Mouse (Mus musculus) heart, postnatal 36 days (tissue): ENCODE measurements at regions not wholly inside any gene's neighbourhood (a gene's known extent, or its start where the extent isn't known, plus 50 kb on each side); places are given as distances from the start of the nearest gene placed in this dataset.
A peak's percentile ranks its signal among the peaks of the same experiment; 100 is the strongest.

Experiments
- DNase-seq, 2 experiments: peaks; one replicate each; pipeline ENCODE4 v3.0.0; 2021 to 2022
- intact Hi-C: fragments of 180-260 bp; cut with DNase I; formaldehyde crosslinking; loops from one replicate; pipeline ENCODE4 v1.15.1; 2025

- intact Hi-C loops: no loop called here
- no peak for DNase-seq
These were observed 338.9 kb upstream of the Ptbp2 start for GRCm38 (mm10) chr3:120123155-120123554.

GRCm38 (mm10) chr3:120083171-120083932 lies 299.1 kb upstream of the Ptbp2 start:
- intact Hi-C loops: no loop called here
- no peak for DNase-seq

GRCm38 (mm10) chr3:120073528-120073927 lies 289.3 kb upstream of the Ptbp2 start:
- no peak for DNase-seq
- intact Hi-C loops: no loop called here

GRCm38 (mm10) chr3:120065714-120066113 lies 281.4 kb upstream of the Ptbp2 start:
- DNase-seq: peak; percentile 5 to 10
- intact Hi-C loops: no loop called here

GRCm38 (mm10) chr3:120064854-120065480 lies 280.7 kb upstream of the Ptbp2 start:
- peak; percentile 42 to 49 for DNase-seq

GRCm38 (mm10) chr3:120062264-120062663 lies 278.0 kb upstream of the Ptbp2 start:
- DNase-seq: no peak
- intact Hi-C loops: no loop called here

More at GRCm38 (mm10) chr3:120064854-120065480, 280.7 kb upstream of the Ptbp2 start:
- intact Hi-C loops: no loop called here

GRCm38 (mm10) chr3:120059959-120060358 lies 275.7 kb upstream of the Ptbp2 start:
- intact Hi-C loops: no loop called here
- no peak for DNase-seq

- intact Hi-C loops: no loop called here
- no peak for DNase-seq
These were observed 271.2 kb upstream of the Ptbp2 start for GRCm38 (mm10) chr3:120055216-120056154.

GRCm38 (mm10) chr3:120047238-120047637 lies 263.0 kb upstream of the Ptbp2 start:
- DNase-seq: no peak
- intact Hi-C loops: no loop called here

- intact Hi-C loops: no loop called here
- no peak for DNase-seq
These were observed 253.3 kb upstream of the Ptbp2 start for GRCm38 (mm10) chr3:120037526-120037925.

GRCm38 (mm10) chr3:120019826-120020683 lies 235.8 kb upstream of the Ptbp2 start:
- no peak for DNase-seq
- intact Hi-C loops: no loop called here

GRCm38 (mm10) chr3:120015376-120015775 lies 231.1 kb upstream of the Ptbp2 start:
- intact Hi-C loops: no loop called here
- no peak for DNase-seq

- intact Hi-C loops: no loop called here
- no peak for DNase-seq
These were observed 227.6 kb upstream of the Ptbp2 start for GRCm38 (mm10) chr3:120011861-120012260.

GRCm38 (mm10) chr3:120008110-120008509 lies 223.8 kb upstream of the Ptbp2 start:
- intact Hi-C loops: no loop called here
- no peak for DNase-seq

GRCm38 (mm10) chr3:120004588-120004987 lies 220.3 kb upstream of the Ptbp2 start:
- intact Hi-C loops: no loop called here
- DNase-seq: no peak

- DNase-seq: no peak
- intact Hi-C loops: no loop called here
These were observed 216.0 kb upstream of the Ptbp2 start for GRCm38 (mm10) chr3:120000281-120000680.

GRCm38 (mm10) chr3:119996258-119996988 lies 212.2 kb upstream of the Ptbp2 start:
- no peak for DNase-seq
- intact Hi-C loops: no loop called here

- intact Hi-C loops: no loop called here
- DNase-seq: peak; percentile 38
These were observed 211.5 kb upstream of the Ptbp2 start for GRCm38 (mm10) chr3:119995781-119996180.

- intact Hi-C loops: no loop called here
These were observed 203.1 kb upstream of the Ptbp2 start for GRCm38 (mm10) chr3:119987245-119987852.

More at GRCm38 (mm10) chr3:119987245-119987852, 203.1 kb upstream of the Ptbp2 start:
- DNase-seq: no peak
